16 mouse cellular contexts compared by ENCODE assay signal in the genomic region with DNA sequence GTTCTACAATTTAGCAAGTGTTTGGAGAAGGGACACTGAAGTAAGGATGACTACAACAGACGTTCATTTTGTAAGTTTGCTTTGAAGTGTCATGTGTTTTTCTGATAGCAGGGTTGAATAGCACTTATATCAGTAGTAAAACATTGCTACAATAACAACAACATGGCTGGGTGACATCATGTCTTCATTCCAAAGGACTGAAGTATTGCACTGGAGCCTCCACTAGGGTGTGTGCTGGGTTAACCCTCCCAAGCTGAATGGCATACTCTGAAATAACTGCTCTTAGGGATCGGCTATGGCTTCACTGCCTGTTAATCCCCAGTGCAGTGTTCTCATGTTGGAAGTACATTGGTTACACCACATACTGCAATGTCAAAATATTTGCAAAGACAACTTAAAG.
DNase-seq lines count a peak whose midpoint lies in the region; ATAC-seq lines count a peak whose summit lies in the region.
"Had no signal": no experiment of that assay in that cellular context is flagged by ENCODE, and none has a peak within 500 bp of the region (broad histone marks: within the 10 kb centered on the region; RNA-seq: fewer than 3 reads in every experiment).

No protein-coding gene starts in this region.

- WGBS in heart, embryonic 11.5 days (ENCODE audit: insufficient replicate concordance) = 47% methylated on average over 2 of the region's 2 CpGs
- 32% methylated on average over 2 of the region's 2 CpGs for WGBS in heart, embryonic 13.5 days
- 69% methylated on average over 2 of the region's 2 CpGs for WGBS in hindbrain, embryonic 16.5 days

- H3K27me3 ChIP-seq in heart, embryonic 11.5 days (ENCODE audit: control insufficient read depth, insufficient read depth, low read length) = no peaks in the 10 kb centered on the region
- H3K27me3 ChIP-seq in heart, embryonic 13.5 days (replicated peaks) = no peaks in the 10 kb centered on the region
- H3K27me3 ChIP-seq in hindbrain, embryonic 16.5 days (replicated peaks; ENCODE audit: control insufficient read depth, insufficient read depth, low read length) = no peaks in the 10 kb centered on the region
- H3K27me3 ChIP-seq: limb, embryonic 13.5 days had no signal

- no peaks in the 10 kb centered on the region for H3K9me3 ChIP-seq in heart, embryonic 11.5 days (replicated peaks; ENCODE audit: control insufficient read depth, low read length)
- H3K9me3 ChIP-seq in heart, embryonic 13.5 days = no peaks in the 10 kb centered on the region
- no peaks in the 10 kb centered on the region for H3K9me3 ChIP-seq in hindbrain, embryonic 16.5 days (ENCODE audit: control insufficient read depth, low read length)
- H3K9me3 ChIP-seq: embryonic facial prominence, embryonic 10.5 days; limb, embryonic 13.5 days had no signal

- no peaks in the 10 kb centered on the region for H3K36me3 ChIP-seq in heart, embryonic 11.5 days (ENCODE audit: control insufficient read depth, insufficient read depth, low read length)
- no peaks in the 10 kb centered on the region for H3K36me3 ChIP-seq in heart, embryonic 13.5 days
- H3K36me3 ChIP-seq in hindbrain, embryonic 16.5 days (ENCODE audit: control insufficient read depth, insufficient read depth, low read length) = no peaks in the 10 kb centered on the region
- H3K36me3 ChIP-seq: embryonic facial prominence, embryonic 10.5 days; limb, embryonic 13.5 days had no signal

- no peak overlapping the region for H3K4me3 ChIP-seq in heart, embryonic 11.5 days (ENCODE audit: low read depth, low read length)
- no peak overlapping the region for H3K4me3 ChIP-seq in heart, embryonic 13.5 days
- H3K4me3 ChIP-seq in hindbrain, embryonic 16.5 days (ENCODE audit: low read length) = no peak overlapping the region
- H3K4me3 ChIP-seq: embryonic facial prominence, embryonic 10.5 days; erythroblast, embryonic 14.5 days; limb, embryonic 13.5 days had no signal

- peak; percentile 30 to 55 for DNase-seq in heart, adult 18-20 months
- peak; percentile 50 for DNase-seq in lung, postnatal 10 days
- no peak for DNase-seq in lung, postnatal 4 days
- DNase-seq in skeletal muscle tissue, adult 2 months (ENCODE audit: low read depth, low spot score) = peak; percentile 64
- no peak for DNase-seq in adrenal gland, postnatal 4 days (ENCODE audit: low spot score in 2 of 2)
- DNase-seq: adrenal gland, postnatal 14 days; cerebellum, postnatal 25 days; right cerebral cortex, postnatal 4 days; thymus, adult 2 months had no signal

- no peaks in the 10 kb centered on the region for H3K4me1 ChIP-seq in heart, embryonic 11.5 days (ENCODE audit: control insufficient read depth, insufficient read depth, low read length)
- H3K4me1 ChIP-seq in heart, embryonic 13.5 days = peaks cover 23% of the 10 kb centered on the region
- H3K4me1 ChIP-seq in hindbrain, embryonic 16.5 days (ENCODE audit: control insufficient read depth, insufficient read depth, low read depth, low read length) = no peaks in the 10 kb centered on the region
- H3K4me1 ChIP-seq: embryonic facial prominence, embryonic 10.5 days; limb, embryonic 13.5 days had no signal

- no peak overlapping the region for H3K9ac ChIP-seq in heart, embryonic 11.5 days (ENCODE audit: low read depth, low read length)
- no peak overlapping the region for H3K9ac ChIP-seq in heart, embryonic 13.5 days
- H3K9ac ChIP-seq in hindbrain, embryonic 16.5 days (ENCODE audit: low read depth, low read length) = no peak overlapping the region
- H3K9ac ChIP-seq: limb, embryonic 13.5 days had no signal

- no peak overlapping the region for H3K27ac ChIP-seq in heart, embryonic 11.5 days (ENCODE audit: low read depth, low read length)
- H3K27ac ChIP-seq in heart, embryonic 13.5 days (replicated peaks) = peak overlapping the region; percentile 58
- H3K27ac ChIP-seq in hindbrain, embryonic 16.5 days (ENCODE audit: low read depth, low read length) = no peak overlapping the region
- H3K27ac ChIP-seq: embryonic facial prominence, embryonic 10.5 days; hindbrain, postnatal 0 days; limb, embryonic 13.5 days had no signal

- no peak for ATAC-seq in heart, embryonic 11.5 days (replicated peaks; ENCODE audit: insufficient number of reproducible peaks, low FRiP score, low TSS enrichment)
- no peak for ATAC-seq in heart, embryonic 13.5 days (ENCODE audit: extremely low read depth, insufficient number of reproducible peaks, low FRiP score, low TSS enrichment)
- ATAC-seq in hindbrain, embryonic 16.5 days = no peak
- ATAC-seq: hindbrain, postnatal 0 days had no signal

- no peak overlapping the region for H3K4me2 ChIP-seq in heart, embryonic 11.5 days
- H3K4me2 ChIP-seq in heart, embryonic 13.5 days = no peak overlapping the region
- no peak overlapping the region for H3K4me2 ChIP-seq in hindbrain, embryonic 16.5 days (ENCODE audit: low read length)
- H3K4me2 ChIP-seq: limb, embryonic 13.5 days had no signal

Comparison
In these comparisons a context has a peak if more than half of its experiments do, and no peak if none do; other contexts are left out.
1. DNase-seq: peak in heart, adult 18-20 months (2 of 2), lung, postnatal 10 days (single experiment) and skeletal muscle tissue, adult 2 months (single experiment); none in lung, postnatal 4 days (0 of 2) and adrenal gland, postnatal 4 days (0 of 2).